Mouse (Mus musculus): ENCODE data around the gene Skor1. TPM values are rescaled to one million over a fixed set of nuclear protein-coding genes. Genes with fewer than 3 reads are reported as not detected.

Gene Skor1
- not detected in 2 replicates for polyA plus RNA-seq (2014; fragmentation: Nextera tagmentation; extraction: Ambion mirVana)

DNA sequence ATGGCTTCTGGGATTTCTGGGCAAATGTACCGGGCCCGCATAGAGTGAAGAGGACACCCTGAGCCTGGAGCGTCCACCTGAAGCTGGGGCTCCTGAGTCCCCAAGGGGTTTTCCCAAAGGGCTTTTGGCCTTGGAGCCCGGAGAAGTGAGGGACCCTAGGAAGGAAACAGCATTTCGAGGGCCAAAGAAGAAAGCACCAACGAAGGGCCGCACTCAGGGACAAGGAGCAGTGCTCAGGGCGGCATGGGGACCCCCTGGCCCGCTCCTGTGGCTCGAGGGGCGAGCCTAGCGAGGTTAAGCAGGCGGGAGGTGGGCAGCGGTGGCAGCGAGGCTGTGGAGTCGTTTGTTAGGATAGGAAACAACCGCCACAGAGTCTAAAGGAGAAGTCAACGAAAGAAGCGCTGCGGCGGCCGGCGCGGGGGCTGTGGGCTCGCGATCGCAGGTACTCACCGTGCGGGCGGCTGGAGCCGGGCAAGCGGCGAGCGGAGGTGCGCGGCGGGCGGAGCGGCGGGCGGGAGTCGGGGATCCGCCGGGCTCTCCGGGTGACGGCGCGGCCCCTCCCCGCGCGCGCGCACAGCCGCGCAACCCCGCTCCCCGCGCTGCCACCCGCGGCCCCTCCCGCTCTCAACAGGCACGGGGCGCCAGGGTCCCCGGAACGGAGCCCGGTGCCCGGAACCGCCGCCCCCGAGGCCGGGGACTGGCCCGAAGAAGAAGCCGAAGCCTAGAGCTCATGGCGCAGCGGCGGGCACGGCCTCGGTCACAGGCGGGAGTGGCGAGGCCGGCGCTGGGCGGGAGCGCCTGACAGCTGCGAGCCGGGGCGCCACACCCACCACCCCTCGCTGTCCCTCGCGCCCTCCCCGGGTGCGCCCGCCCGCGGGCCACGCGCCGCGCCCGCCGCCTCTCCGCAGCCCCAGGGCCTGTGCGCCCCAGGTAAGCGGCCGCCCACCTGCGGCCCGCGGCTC lies at the start of gene Skor1:
Skor1 (minus strand) TSS at position 552 of the 962 bp plus-strand sequence.
- no peak for ATAC-seq (replicated peaks; ENCODE audit: insufficient number of reproducible peaks, low FRiP score, low TSS enrichment)
- H3K4me2 ChIP-seq = peak within 1 kb of the TSS; percentile 76
- H3K4me3 ChIP-seq (ENCODE audit: low read depth, low read length) = peak within 1 kb of the TSS; percentile 48
- no peak within 1 kb of the TSS for H3K9ac ChIP-seq (ENCODE audit: low read depth, low read length)
- H3K27ac ChIP-seq (ENCODE audit: low read depth, low read length) = no peak within 1 kb of the TSS
- 1% methylated on average over 86 of the region's 108 CpGs for WGBS (ENCODE audit: insufficient replicate concordance)
- H3K36me3 ChIP-seq (ENCODE audit: control insufficient read depth, insufficient read depth, low read length) = no peaks in the 10 kb centered on the region
- H3K9me3 ChIP-seq (replicated peaks; ENCODE audit: control insufficient read depth, low read length) = peaks cover 3% of the 10 kb centered on the region; the same call in 1 of the 2 replicates
- peaks cover 100% of the 10 kb centered on the region for H3K27me3 ChIP-seq (ENCODE audit: control insufficient read depth, insufficient read depth, low read length)
- peaks cover 19% of the 10 kb centered on the region; the same call in 1 of the 2 replicates for H3K4me1 ChIP-seq (ENCODE audit: control insufficient read depth, insufficient read depth, low read length)

DNA sequence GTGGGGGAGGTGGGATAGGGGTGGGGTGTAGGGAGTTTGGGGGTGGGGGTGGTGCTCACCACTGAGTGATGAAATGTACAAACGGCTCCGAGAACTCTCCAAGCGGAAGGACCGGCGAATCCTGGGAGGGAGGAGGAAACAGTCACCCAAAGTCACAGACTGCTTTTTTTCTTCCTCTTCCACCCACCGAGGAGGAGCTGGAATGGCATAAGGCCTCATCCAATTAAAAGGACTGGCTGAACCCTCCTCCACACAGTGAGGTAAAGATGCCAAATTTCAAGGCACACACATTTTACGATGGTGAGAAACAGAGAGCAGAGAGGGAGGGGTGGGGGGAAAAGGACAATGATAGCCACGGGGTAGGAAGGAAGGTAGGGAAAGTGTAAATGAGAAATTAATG lies 48.5 kb upstream of the Skor1 start:
- Histone ChIP-seq H3K27me3 (ENCODE audit: control insufficient read depth, insufficient read depth, low read length) (no peaks in the 10 kb centered on the region), H3K9me3 (replicated peaks; ENCODE audit: control insufficient read depth, low read length) (no peaks in the 10 kb centered on the region), H3K9ac (ENCODE audit: low read depth, low read length) (no peak overlapping the region), H3K4me1 (ENCODE audit: control insufficient read depth, insufficient read depth, low read length) (peaks cover 33% of the 10 kb centered on the region), H3K36me3 (ENCODE audit: control insufficient read depth, insufficient read depth, low read length) (peaks cover 6% of the 10 kb centered on the region; the same call in 1 of the 2 replicates), H3K27ac (ENCODE audit: low read depth, low read length) (no peak overlapping the region), H3K4me2 (peak overlapping the region; percentile 49), H3K4me3 (ENCODE audit: low read depth, low read length) (0 out of 2 replicates have a peak overlapping the region, but pooled peaks have one; percentile 13)
- no peak for ATAC-seq (replicated peaks; ENCODE audit: insufficient number of reproducible peaks, low FRiP score, low TSS enrichment)
- WGBS (ENCODE audit: insufficient replicate concordance) = 11% methylated on average over 8 of the region's 8 CpGs

DNA sequence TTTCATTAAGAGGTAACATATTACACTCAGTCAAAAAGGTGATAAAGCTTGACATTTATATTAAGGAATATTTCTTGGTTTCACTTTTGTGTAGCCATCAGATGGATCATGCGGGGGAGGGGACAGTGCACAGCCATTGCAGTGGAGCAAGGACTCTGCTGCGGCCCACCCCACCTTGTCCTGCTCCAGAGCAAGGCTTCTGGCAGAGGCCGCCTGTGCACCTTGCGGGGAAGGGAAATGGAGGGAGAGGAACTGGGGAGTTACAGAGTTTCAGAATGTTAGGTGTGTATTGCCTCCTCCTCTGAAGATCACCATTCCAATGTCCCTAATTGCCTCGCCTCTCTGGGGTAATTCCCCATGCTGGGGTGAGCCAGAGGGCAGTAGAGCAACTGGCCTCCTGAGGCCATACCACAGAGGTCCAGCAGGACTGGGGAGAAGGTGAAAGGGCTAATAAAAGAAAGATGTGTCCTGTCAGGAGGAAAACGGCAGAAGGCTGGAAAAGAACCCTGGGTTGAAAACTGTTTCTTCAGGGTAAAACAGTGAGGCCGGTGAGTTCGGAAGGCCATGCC lies 47.4 kb upstream of the Skor1 start:
- no peaks in the 10 kb centered on the region for H3K9me3 ChIP-seq (replicated peaks; ENCODE audit: control insufficient read depth, low read length)
- no peak overlapping the region for H3K4me2 ChIP-seq
- H3K4me1 ChIP-seq (ENCODE audit: control insufficient read depth, insufficient read depth, low read length) = peaks cover 33% of the 10 kb centered on the region
- no peak for ATAC-seq (replicated peaks; ENCODE audit: insufficient number of reproducible peaks, low FRiP score, low TSS enrichment)
- WGBS (ENCODE audit: insufficient replicate concordance) = 63% methylated on average over 8 of the region's 8 CpGs
- H3K36me3 ChIP-seq (ENCODE audit: control insufficient read depth, insufficient read depth, low read length) = no peaks in the 10 kb centered on the region
- H3K9ac ChIP-seq (ENCODE audit: low read depth, low read length) = no peak overlapping the region
- peak overlapping the region; percentile 13 for H3K27ac ChIP-seq (ENCODE audit: low read depth, low read length)
- no peaks in the 10 kb centered on the region for H3K27me3 ChIP-seq (ENCODE audit: control insufficient read depth, insufficient read depth, low read length)
- H3K4me3 ChIP-seq (ENCODE audit: low read depth, low read length) = no peak overlapping the region

- Histone ChIP-seq H3K9me3 (replicated peaks; ENCODE audit: control insufficient read depth, low read length) (no peaks in the 10 kb centered on the region), H3K4me1 (ENCODE audit: control insufficient read depth, insufficient read depth, low read length) (peaks cover 33% of the 10 kb centered on the region), H3K27me3 (ENCODE audit: control insufficient read depth, insufficient read depth, low read length) (no peaks in the 10 kb centered on the region), H3K36me3 (ENCODE audit: control insufficient read depth, insufficient read depth, low read length) (no peaks in the 10 kb centered on the region), H3K9ac (ENCODE audit: low read depth, low read length) (no peak overlapping the region), H3K4me3 (ENCODE audit: low read depth, low read length) (no peak overlapping the region), H3K4me2 (no peak overlapping the region), H3K27ac (ENCODE audit: low read depth, low read length) (peak overlapping the region; percentile 46)
- ATAC-seq (replicated peaks; ENCODE audit: insufficient number of reproducible peaks, low FRiP score, low TSS enrichment) = no peak
- 55% methylated on average over 4 of the region's 4 CpGs for WGBS (ENCODE audit: insufficient replicate concordance)
Observed at GRCm38 (mm10) chr9:63195523-63195922, 46.8 kb upstream of the Skor1 start.

DNA sequence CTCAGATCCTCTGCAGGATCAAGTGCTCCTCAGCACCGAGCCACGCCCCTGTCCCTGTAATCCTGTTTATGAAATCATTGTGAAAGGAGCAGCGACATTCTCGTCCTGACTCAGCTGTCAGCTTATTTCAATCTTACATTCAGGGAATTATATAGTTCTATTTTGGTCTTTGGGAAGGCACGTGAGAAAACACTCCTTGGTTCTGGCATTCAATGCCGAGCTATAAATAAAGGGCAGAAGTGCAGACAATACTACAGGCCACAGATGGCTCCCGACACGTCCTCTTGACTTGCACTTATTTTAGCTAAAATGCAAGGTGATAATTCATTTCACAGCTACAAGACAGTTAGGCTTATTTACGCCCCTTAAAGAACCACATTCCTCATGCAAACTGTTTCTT lies 46.0 kb upstream of the Skor1 start:
- H3K4me2 ChIP-seq = peak overlapping the region; percentile 27
- peaks cover 33% of the 10 kb centered on the region for H3K4me1 ChIP-seq (ENCODE audit: control insufficient read depth, insufficient read depth, low read length)
- no peaks in the 10 kb centered on the region for H3K9me3 ChIP-seq (replicated peaks; ENCODE audit: control insufficient read depth, low read length)
- no peak for ATAC-seq (replicated peaks; ENCODE audit: insufficient number of reproducible peaks, low FRiP score, low TSS enrichment)
- 54% methylated on average over 9 of the region's 9 CpGs for WGBS (ENCODE audit: insufficient replicate concordance)
- H3K9ac ChIP-seq (ENCODE audit: low read depth, low read length) = no peak overlapping the region
- no peak overlapping the region for H3K4me3 ChIP-seq (ENCODE audit: low read depth, low read length)
- H3K27me3 ChIP-seq (ENCODE audit: control insufficient read depth, insufficient read depth, low read length) = no peaks in the 10 kb centered on the region
- peak overlapping the region; percentile 46; the same call in 1 of the 2 replicates for H3K27ac ChIP-seq (ENCODE audit: low read depth, low read length)
- no peaks in the 10 kb centered on the region for H3K36me3 ChIP-seq (ENCODE audit: control insufficient read depth, insufficient read depth, low read length)

- H3K4me2 ChIP-seq = no peak overlapping the region
- no peak overlapping the region for H3K27ac ChIP-seq (ENCODE audit: low read depth, low read length)
- H3K36me3 ChIP-seq (ENCODE audit: control insufficient read depth, insufficient read depth, low read length) = no peaks in the 10 kb centered on the region
- 69% methylated on average over 4 of the region's 4 CpGs for WGBS (ENCODE audit: insufficient replicate concordance)
- H3K4me3 ChIP-seq (ENCODE audit: low read depth, low read length) = no peak overlapping the region
- H3K9ac ChIP-seq (ENCODE audit: low read depth, low read length) = no peak overlapping the region
- peaks cover 41% of the 10 kb centered on the region for H3K4me1 ChIP-seq (ENCODE audit: control insufficient read depth, insufficient read depth, low read length)
- H3K27me3 ChIP-seq (ENCODE audit: control insufficient read depth, insufficient read depth, low read length) = no peaks in the 10 kb centered on the region
- ATAC-seq (replicated peaks; ENCODE audit: insufficient number of reproducible peaks, low FRiP score, low TSS enrichment) = no peak
- no peaks in the 10 kb centered on the region for H3K9me3 ChIP-seq (replicated peaks; ENCODE audit: control insufficient read depth, low read length)
Observed at GRCm38 (mm10) chr9:63192809-63193208, 44.0 kb upstream of the Skor1 start.

DNA sequence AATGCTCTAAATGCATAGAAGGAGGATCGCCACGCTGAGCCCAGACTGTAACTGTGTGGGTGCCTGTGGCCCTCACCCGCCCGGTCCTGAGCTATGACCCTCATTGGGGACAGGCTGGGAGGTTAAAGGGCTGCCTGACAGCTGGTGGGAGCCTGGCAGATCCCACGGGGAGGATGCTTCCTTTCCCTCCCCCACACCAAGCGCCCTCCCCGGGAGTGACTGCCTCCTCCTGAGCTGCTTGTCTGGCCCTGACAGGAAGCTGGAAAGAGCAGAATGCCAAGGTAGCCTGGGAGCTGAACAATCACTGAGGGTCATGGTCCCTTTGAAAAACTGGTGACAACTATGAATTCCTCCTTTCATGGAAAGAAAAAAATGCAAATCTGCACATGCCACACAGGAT lies 38.5 kb upstream of the Skor1 start:
- Histone ChIP-seq H3K9ac (ENCODE audit: low read depth, low read length) (no peak overlapping the region), H3K4me1 (ENCODE audit: control insufficient read depth, insufficient read depth, low read length) (peaks cover 12% of the 10 kb centered on the region), H3K27me3 (ENCODE audit: control insufficient read depth, insufficient read depth, low read length) (peaks cover 14% of the 10 kb centered on the region; the same call in 1 of the 2 replicates), H3K4me3 (ENCODE audit: low read depth, low read length) (no peak overlapping the region), H3K9me3 (replicated peaks; ENCODE audit: control insufficient read depth, low read length) (no peaks in the 10 kb centered on the region), H3K4me2 (no peak overlapping the region), H3K27ac (ENCODE audit: low read depth, low read length) (no peak overlapping the region), H3K36me3 (ENCODE audit: control insufficient read depth, insufficient read depth, low read length) (no peaks in the 10 kb centered on the region)
- 21% methylated on average over 7 of the region's 7 CpGs for WGBS (ENCODE audit: insufficient replicate concordance)
- no peak for ATAC-seq (replicated peaks; ENCODE audit: insufficient number of reproducible peaks, low FRiP score, low TSS enrichment)

DNA sequence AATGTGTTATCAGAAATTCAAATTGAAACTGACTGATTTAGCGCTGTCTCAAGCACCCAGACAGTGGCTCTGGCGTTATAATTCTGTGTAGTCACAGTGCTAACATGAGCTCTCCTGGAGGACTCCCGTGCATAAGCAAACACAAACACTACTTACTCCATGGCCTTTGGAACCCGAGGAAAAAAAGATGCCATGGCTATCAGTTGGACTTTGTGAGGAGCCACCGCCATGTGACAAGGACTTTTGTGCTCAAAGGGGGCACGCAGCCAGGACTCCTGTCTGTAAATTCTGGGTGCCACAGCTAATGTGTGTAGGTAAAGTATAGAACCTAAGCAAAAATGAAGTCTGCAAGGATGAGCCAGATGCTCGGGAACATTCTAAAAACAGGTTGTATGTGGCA lies 36.5 kb upstream of the Skor1 start:
- peaks cover 16% of the 10 kb centered on the region for H3K27me3 ChIP-seq (ENCODE audit: control insufficient read depth, insufficient read depth, low read length)
- ATAC-seq (replicated peaks; ENCODE audit: insufficient number of reproducible peaks, low FRiP score, low TSS enrichment) = no peak

More for the DNA sequence above, 36.5 kb upstream of the Skor1 start:
- 69% methylated on average over 7 of the region's 7 CpGs for WGBS (ENCODE audit: insufficient replicate concordance)
- H3K4me2 ChIP-seq = no peak overlapping the region
- H3K4me1 ChIP-seq (ENCODE audit: control insufficient read depth, insufficient read depth, low read length) = peaks cover 12% of the 10 kb centered on the region
- no peaks in the 10 kb centered on the region for H3K36me3 ChIP-seq (ENCODE audit: control insufficient read depth, insufficient read depth, low read length)
- no peaks in the 10 kb centered on the region for H3K9me3 ChIP-seq (replicated peaks; ENCODE audit: control insufficient read depth, low read length)
- no peak overlapping the region for H3K27ac ChIP-seq (ENCODE audit: low read depth, low read length)
- no peak overlapping the region for H3K4me3 ChIP-seq (ENCODE audit: low read depth, low read length)
- no peak overlapping the region for H3K9ac ChIP-seq (ENCODE audit: low read depth, low read length)
